Mouse (Mus musculus) forebrain, embryonic 14.5 days (tissue): ENCODE measurements around the gene Fam78b. TPM values are rescaled to one million over a fixed set of nuclear protein-coding genes. Genes with fewer than 3 reads are reported as not detected.
A peak's percentile ranks its signal among the peaks of the same experiment; 100 is the strongest.

ENCODE experiments used
- ATAC-seq: fragments of 200-750 bp; cut with Nextera tagmentation; 2 replicates; pipeline ENCODE4 v1.8.0; 2017; ENCODE audit warnings: mild to moderate bottlenecking, moderate library complexity
- DNase-seq: peaks from one replicate; pipeline ENCODE4 v3.0.0-alpha.2; 2015; ENCODE audit warnings: low spot score
- H3K27ac ChIP-seq: fragments of 300-500 bp; sonication (generic); 2 replicates; pipeline ENCODE4 v1.5.1; 2014; ENCODE audit warnings: low read depth, mild to moderate bottlenecking, control low read depth, low read length, moderate library complexity
- H3K27me3 ChIP-seq: fragments of 300-500 bp; sonication (generic); replicated peaks from 2 replicates; pipeline ENCODE4 v1.6.1; 2014; ENCODE audit warnings: low read length, control low read depth, mixed read lengths; ENCODE audit not compliant: control insufficient read depth, insufficient read depth
- H3K36me3 ChIP-seq: fragments of 300-500 bp; sonication (generic); 2 replicates; pipeline ENCODE4 v1.6.1; 2014; ENCODE audit warnings: low read length, control low read depth; ENCODE audit not compliant: control insufficient read depth, insufficient read depth
- H3K4me1 ChIP-seq: fragments of 300-500 bp; sonication (generic); 2 replicates; pipeline ENCODE4 v1.6.1; 2014; ENCODE audit warnings: antibody characterized with exemption, low read length, control low read depth; ENCODE audit not compliant: control insufficient read depth, insufficient read depth
- H3K4me2 ChIP-seq: fragments of 300-500 bp; sonication (generic); 2 replicates; pipeline ENCODE4 v1.6.1; 2014; ENCODE audit warnings: mild to moderate bottlenecking, control low read depth, low read length
- H3K4me3 ChIP-seq: fragments of 300-500 bp; sonication (generic); 2 replicates; pipeline ENCODE4 v1.5.1; 2014; ENCODE audit warnings: low read depth, low read length, control low read depth
- H3K9ac ChIP-seq: fragments of 300-500 bp; sonication (generic); 2 replicates; pipeline ENCODE4 v1.6.1; 2014; ENCODE audit warnings: mild to moderate bottlenecking, low read length, control low read depth, moderate library complexity
- H3K9me3 ChIP-seq: fragments of 300-500 bp; sonication (generic); replicated peaks from 2 replicates; pipeline ENCODE4 v1.6.1; 2016; ENCODE audit warnings: low read length, control low read depth, mixed read lengths; ENCODE audit not compliant: control insufficient read depth
- WGBS: fragments of 180-500 bp; shearing (Covaris S2); extraction: QIAGEN DNeasy Blood & Tissue Kit; methylation state at CpG from one replicate; pipeline ENCODE4 v1.1.7; 2014; 5-methylcytosine and 5-hydroxymethylcytosine counted together
- polyA plus RNA-seq: library from polyadenylated mRNA; unstranded; fragments of >200 nt; fragmentation: Nextera tagmentation; extraction: Ambion mirVana; gene quantifications from 2 replicates; pipeline ENCODE4 v1.2.1, GENCODE M21; 2014

Fam78b gene
- polyA plus RNA-seq, 1 experiment from 2014 or later = 5.9 TPM

GRCm38 (mm10) chr1:167093551-167093950, 92.3 kb downstream of the Fam78b start:
- Histone ChIP-seq H3K9me3 (no peaks in the 10 kb centered on the region), H3K27me3 (no peaks in the 10 kb centered on the region), H3K9ac (no peak overlapping the region), H3K4me3 (no peak overlapping the region), H3K27ac (no peak overlapping the region), H3K4me1 (no peaks in the 10 kb centered on the region), H3K4me2 (no peak overlapping the region), H3K36me3 (no peaks in the 10 kb centered on the region)
- no peak for ATAC-seq
- WGBS = 36% methylated on average over 3 of the region's 3 CpGs
- no peak for DNase-seq

- ATAC-seq = no peak
- no peak for DNase-seq
- no peak overlapping the region for H3K27ac ChIP-seq
- no peak overlapping the region for H3K4me2 ChIP-seq
- no peaks in the 10 kb centered on the region for H3K36me3 ChIP-seq
- H3K9ac ChIP-seq = no peak overlapping the region
- no peaks in the 10 kb centered on the region for H3K9me3 ChIP-seq
- no peaks in the 10 kb centered on the region for H3K4me1 ChIP-seq
- H3K27me3 ChIP-seq = no peaks in the 10 kb centered on the region
- no peak overlapping the region for H3K4me3 ChIP-seq
- 80% methylated on average over 10 of the region's 10 CpGs for WGBS
Measured at GRCm38 (mm10) chr1:167094589-167095148, 93.5 kb downstream of the Fam78b start.

GRCm38 (mm10) chr1:167098741-167099140, 97.5 kb downstream of the Fam78b start:
- no peaks in the 10 kb centered on the region for H3K4me1 ChIP-seq
- H3K9ac ChIP-seq = no peak overlapping the region
- no peaks in the 10 kb centered on the region for H3K27me3 ChIP-seq
- no peak overlapping the region for H3K27ac ChIP-seq
- H3K9me3 ChIP-seq = no peaks in the 10 kb centered on the region
- no peak for ATAC-seq
- H3K4me3 ChIP-seq = no peak overlapping the region
- H3K36me3 ChIP-seq = no peaks in the 10 kb centered on the region
- no peak overlapping the region for H3K4me2 ChIP-seq
- DNase-seq = no peak
- WGBS = 90% methylated on average over 7 of the region's 7 CpGs

- Histone ChIP-seq H3K4me1 (peaks cover 7% of the 10 kb centered on the region), H3K9me3 (no peaks in the 10 kb centered on the region), H3K9ac (no peak overlapping the region), H3K4me3 (no peak overlapping the region), H3K27me3 (no peaks in the 10 kb centered on the region), H3K4me2 (no peak overlapping the region), H3K36me3 (no peaks in the 10 kb centered on the region), H3K27ac (no peak overlapping the region)
- 90% methylated on average over 8 of the region's 8 CpGs for WGBS
- DNase-seq (no peak), ATAC-seq (no peak)
Measured at GRCm38 (mm10) chr1:167102046-167102445, 100.8 kb downstream of the Fam78b start.

GRCm38 (mm10) chr1:167102566-167102965, 101.3 kb downstream of the Fam78b start:
- WGBS = 85% methylated on average over 9 of the region's 9 CpGs
- ATAC-seq (no peak), DNase-seq (no peak)
- no peak overlapping the region for H3K27ac ChIP-seq
- no peaks in the 10 kb centered on the region for H3K36me3 ChIP-seq
- H3K4me3 ChIP-seq = no peak overlapping the region
- no peaks in the 10 kb centered on the region for H3K27me3 ChIP-seq
- no peaks in the 10 kb centered on the region for H3K9me3 ChIP-seq
- no peak overlapping the region for H3K9ac ChIP-seq
- peaks cover 7% of the 10 kb centered on the region for H3K4me1 ChIP-seq
- H3K4me2 ChIP-seq = no peak overlapping the region

GRCm38 (mm10) chr1:167104956-167105626, 103.9 kb downstream of the Fam78b start:
- no peak for DNase-seq
- H3K9me3 ChIP-seq = no peaks in the 10 kb centered on the region
- H3K4me3 ChIP-seq = no peak overlapping the region
- 50% methylated on average over 5 of the region's 5 CpGs for WGBS
- no peaks in the 10 kb centered on the region for H3K27me3 ChIP-seq
- H3K4me1 ChIP-seq = peaks cover 7% of the 10 kb centered on the region
- H3K27ac ChIP-seq = no peak overlapping the region; the same call in 1 of the 2 replicates
- peak; percentile 53 for ATAC-seq
- no peak overlapping the region for H3K9ac ChIP-seq
- H3K4me2 ChIP-seq = no peak overlapping the region
- no peaks in the 10 kb centered on the region for H3K36me3 ChIP-seq

GRCm38 (mm10) chr1:167105916-167106315, 104.7 kb downstream of the Fam78b start:
- Histone ChIP-seq H3K9ac (no peak overlapping the region), H3K4me3 (no peak overlapping the region), H3K9me3 (no peaks in the 10 kb centered on the region), H3K27me3 (no peaks in the 10 kb centered on the region), H3K36me3 (no peaks in the 10 kb centered on the region), H3K4me1 (peaks cover 7% of the 10 kb centered on the region), H3K27ac (no peak overlapping the region), H3K4me2 (no peak overlapping the region)
- no peak for ATAC-seq
- 81% methylated on average over 4 of the region's 4 CpGs for WGBS
- DNase-seq = no peak

- Histone ChIP-seq H3K4me1 (peaks cover 7% of the 10 kb centered on the region), H3K9ac (no peak overlapping the region), H3K9me3 (no peaks in the 10 kb centered on the region), H3K27me3 (no peaks in the 10 kb centered on the region), H3K4me3 (no peak overlapping the region), H3K36me3 (no peaks in the 10 kb centered on the region), H3K27ac (no peak overlapping the region), H3K4me2 (no peak overlapping the region)
- DNase-seq (no peak), ATAC-seq (peak; percentile 49; the same call in 1 of the 2 replicates)
- 67% methylated on average over 8 of the region's 8 CpGs for WGBS
Measured at GRCm38 (mm10) chr1:167108973-167109509, 107.8 kb downstream of the Fam78b start.
